Mouse (Mus musculus) liver, embryonic 14.5 days (tissue): ENCODE data around the gene Thsd4. TPM values are rescaled to one million over a fixed set of nuclear protein-coding genes. Genes with fewer than 3 reads are reported as not detected.

ENCODE experiments used
- ATAC-seq: fragments of 200-750 bp; cut with Nextera tagmentation; 2 replicates; pipeline ENCODE4 v1.8.0; 2017; ENCODE audit warnings: moderate number of reproducible peaks, mild to moderate bottlenecking, moderate library complexity; ENCODE audit not compliant: insufficient read depth
- DNase-seq, 3 experiments: peaks; one replicate each; pipeline ENCODE4 v3.0.0-alpha.2; 2012 to 2013; ENCODE audit warnings: low read depth in 3 of 3, low spot score in 3 of 3
- H3K27ac ChIP-seq: fragments of 300-500 bp; sonication (generic); 2 replicates; pipeline ENCODE4 v1.5.1; 2014; ENCODE audit warnings: moderate library complexity, mild to moderate bottlenecking, control low read depth, inconsistent platforms
- H3K27me3 ChIP-seq: fragments of 300-500 bp; sonication (generic); 2 replicates; pipeline ENCODE4 v1.6.1; 2014; ENCODE audit warnings: mild to moderate bottlenecking, low read length, moderate library complexity; ENCODE audit not compliant: control insufficient read depth, insufficient read depth
- H3K36me3 ChIP-seq: fragments of 300-500 bp; sonication (generic); replicated peaks from 2 replicates; pipeline ENCODE4 v1.6.1; 2014; ENCODE audit warnings: low read depth; ENCODE audit not compliant: control insufficient read depth, insufficient read depth
- H3K4me1 ChIP-seq, 2 experiments: fragments of 200-500 bp in 1 of 2; fragments of 300-500 bp in 1 of 2; sonication (generic) in 1 of 2; replicated peaks; 2 replicates each; pipeline ENCODE4 v1.6.1; 2012 to 2014; ENCODE audit warnings: antibody characterized with exemption in 1 of 2, inconsistent platforms in 1 of 2, low read length in 1 of 2; ENCODE audit not compliant: control insufficient read depth in 2 of 2, insufficient read depth in 2 of 2
- H3K4me2 ChIP-seq: fragments of 300-500 bp; sonication (generic); 2 replicates; pipeline ENCODE4 v1.6.1; 2014; ENCODE audit warnings: low read depth, mild to moderate bottlenecking, control low read depth, moderate library complexity
- H3K4me3 ChIP-seq, 2 experiments: fragments of 200-500 bp in 1 of 2; fragments of 300-500 bp in 1 of 2; sonication (generic) in 1 of 2; 2 replicates each; pipeline ENCODE4 v1.5.1; 2012 to 2014; ENCODE audit warnings: low read depth in 2 of 2, low read length in 2 of 2, mild to moderate bottlenecking in 2 of 2, control low read depth in 1 of 2, inconsistent platforms in 1 of 2, moderate library complexity in 1 of 2; ENCODE audit not compliant: insufficient read depth in 1 of 2
- H3K9ac ChIP-seq: fragments of 300-500 bp; sonication (generic); replicated peaks from 2 replicates; pipeline ENCODE4 v1.6.1; 2014; ENCODE audit warnings: mild to moderate bottlenecking, control low read depth, moderate library complexity
- H3K9me3 ChIP-seq: fragments of 300-500 bp; sonication (generic); 2 replicates; pipeline ENCODE4 v1.6.1; 2016; ENCODE audit warnings: low read length, mixed read lengths; ENCODE audit not compliant: control insufficient read depth
- CTCF ChIP-seq: IDR thresholded peaks from 2 replicates; pipeline ENCODE4 v1.5.1; 2016; ENCODE audit warnings: antibody characterized with exemption, low read depth, control low read depth
- EP300 ChIP-seq: IDR thresholded peaks from 2 replicates; pipeline ENCODE4 v1.6.1; 2016; ENCODE audit warnings: antibody characterized with exemption, low read depth
- WGBS: fragments of 180-500 bp; shearing (Covaris S2); extraction: QIAGEN DNeasy Blood & Tissue Kit; methylation state at CpG from one replicate; pipeline ENCODE4 v1.1.7; 2014; ENCODE audit not compliant: insufficient replicate concordance; 5-methylcytosine and 5-hydroxymethylcytosine counted together
- polyA plus RNA-seq, 2 experiments: library from polyadenylated mRNA; depleted of rRNA in 1 of 2; stranded (reverse) in 1 of 2; unstranded in 1 of 2; fragments of >200 nt; fragmentation: Nextera tagmentation in 1 of 2; extraction: Ambion mirVana in 1 of 2; gene quantifications; 2 replicates each; pipeline versions ENCODE4 v1.2.1 to v1.2.3; 2012 to 2014

Gene Thsd4
- polyA plus RNA-seq, 2 experiments, result 0.43 to 0.48 TPM

GRCm38 (mm10) chr9:60430017-60430416 is 91.8 kb downstream of the Thsd4 start:
- 67% methylated on average over 4 of the region's 4 CpGs for WGBS
- DNase-seq (no peak), ATAC-seq (no peak)
- Histone ChIP-seq H3K9ac (no peak overlapping the region), H3K27me3 (no peaks in the 10 kb centered on the region), H3K4me3 (no peak overlapping the region), H3K9me3 (no peaks in the 10 kb centered on the region), H3K36me3 (no peaks in the 10 kb centered on the region), H3K4me2 (no peak overlapping the region), H3K4me1 (no peaks in the 10 kb centered on the region), H3K27ac (no peak overlapping the region)
- TF ChIP-seq EP300 (no peak), CTCF (no peak)

- WGBS, result 43% methylated on average over 4 of the region's 4 CpGs
- no peak overlapping the region for H3K4me3 ChIP-seq
- DNase-seq, result no peak
These were observed 107.6 kb downstream of the Thsd4 start for GRCm38 (mm10) chr9:60414076-60414755.

GRCm38 (mm10) chr9:60410872-60411635 is 110.8 kb downstream of the Thsd4 start:
- Histone ChIP-seq H3K4me2 (no peak overlapping the region), H3K27ac (no peak overlapping the region), H3K36me3 (no peaks in the 10 kb centered on the region), H3K4me3 (no peak overlapping the region), H3K9me3 (no peaks in the 10 kb centered on the region), H3K27me3 (no peaks in the 10 kb centered on the region), H3K4me1 (no peaks in the 10 kb centered on the region), H3K9ac (no peak overlapping the region)
- TF ChIP-seq EP300 (no peak), CTCF (no peak)
- ATAC-seq (no peak), DNase-seq (no peak)
- 67% methylated on average over 17 of the region's 17 CpGs for WGBS

More at GRCm38 (mm10) chr9:60414076-60414755, 107.6 kb downstream of the Thsd4 start:
- H3K9me3 ChIP-seq, result no peaks in the 10 kb centered on the region
- TF ChIP-seq EP300 (no peak), CTCF (no peak)
- H3K4me1 ChIP-seq, result no peaks in the 10 kb centered on the region
- H3K9ac ChIP-seq, result no peak overlapping the region
- no peak overlapping the region for H3K4me2 ChIP-seq
- no peaks in the 10 kb centered on the region for H3K27me3 ChIP-seq
- H3K36me3 ChIP-seq, result no peaks in the 10 kb centered on the region
- no peak overlapping the region for H3K27ac ChIP-seq
- no peak for ATAC-seq

DNA sequence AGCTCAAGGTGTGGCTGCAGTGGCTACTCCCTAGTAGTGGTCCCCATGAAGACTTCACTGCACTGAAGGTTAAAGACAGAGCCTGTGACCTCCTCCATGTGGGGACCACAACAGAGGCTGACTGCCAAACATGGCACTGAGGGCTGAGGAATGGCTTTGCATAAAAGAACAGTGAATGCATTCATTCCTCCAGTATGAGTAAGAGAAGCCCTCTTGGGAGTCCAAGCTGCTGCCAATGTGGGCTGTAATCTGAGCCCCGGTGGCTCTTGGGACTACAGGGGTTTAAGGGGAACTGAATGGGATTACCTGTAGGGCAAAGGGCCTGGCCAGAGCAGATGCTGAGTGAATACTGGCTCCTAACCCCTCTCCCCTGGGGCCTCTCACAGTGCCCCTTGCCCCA is 114.5 kb downstream of the Thsd4 start:
- peaks cover 0 to 8% of the 10 kb centered on the region in 2 experiments; a peak in 1 of 4 replicates for H3K4me1 ChIP-seq
- no peak overlapping the region for H3K27ac ChIP-seq
- TF ChIP-seq CTCF (no peak), EP300 (no peak)
- 35% methylated on average over 1 of the region's 1 CpGs for WGBS
- no peak for ATAC-seq
- no peaks in the 10 kb centered on the region for H3K9me3 ChIP-seq
- H3K9ac ChIP-seq, result no peak overlapping the region
- H3K27me3 ChIP-seq, result no peaks in the 10 kb centered on the region
- H3K4me3 ChIP-seq, result no peak overlapping the region
- no peak for DNase-seq
- H3K36me3 ChIP-seq, result no peaks in the 10 kb centered on the region
- H3K4me2 ChIP-seq, result no peak overlapping the region

DNA sequence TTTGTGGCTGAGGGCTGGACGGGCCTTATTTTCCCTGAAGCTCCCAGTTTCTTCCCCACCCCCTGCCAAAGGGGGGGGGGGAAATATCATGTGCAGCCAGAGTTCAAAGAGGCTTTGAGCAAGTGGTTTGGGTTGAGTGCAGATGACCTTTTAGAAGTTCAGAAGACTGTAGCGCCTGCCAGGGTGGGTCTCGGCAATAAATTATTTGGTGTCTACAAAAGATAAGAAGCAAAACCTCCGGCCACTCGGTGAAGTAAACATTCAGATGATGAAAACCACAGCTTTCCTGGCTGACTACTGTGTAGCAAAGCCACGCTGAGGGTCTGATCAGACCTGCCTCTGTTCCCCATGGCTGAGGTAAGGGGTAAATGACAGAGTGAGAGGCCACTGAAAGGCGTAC is 116.1 kb downstream of the Thsd4 start:
- H3K9ac ChIP-seq, result no peak overlapping the region
- H3K4me2 ChIP-seq, result no peak overlapping the region
- DNase-seq (no peak), ATAC-seq (no peak)
- no peaks in the 10 kb centered on the region for H3K27me3 ChIP-seq
- no peaks in the 10 kb centered on the region for H3K9me3 ChIP-seq
- H3K4me3 ChIP-seq, result no peak overlapping the region
- WGBS, result 14% methylated on average over 7 of the region's 7 CpGs
- H3K4me1 ChIP-seq, result peaks cover 0 to 8% of the 10 kb centered on the region in 2 experiments; a peak in 1 of 4 replicates
- H3K27ac ChIP-seq, result no peak overlapping the region
- no peaks in the 10 kb centered on the region for H3K36me3 ChIP-seq
- TF ChIP-seq EP300 (no peak), CTCF (no peak)
